Mouse (Mus musculus): Measurements from ENCODE around the gene Pbxip1. TPM values are rescaled to one million over a fixed set of nuclear protein-coding genes. Genes with fewer than 3 reads are reported as not detected.

Pbxip1 gene
- polyA plus RNA-seq, 1 experiment from 2014 or later = 7.4 TPM

- peak overlapping the region; percentile 85 for H3K27ac ChIP-seq (replicated peaks)
- ATAC-seq (ENCODE audit: insufficient read depth) = peak; percentile 85
- peak overlapping the region; percentile 91 for H3K4me2 ChIP-seq
- H3K9me3 ChIP-seq (replicated peaks) = no peaks in the 10 kb centered on the region
- peak overlapping the region; percentile 69 for H3K9ac ChIP-seq
- no peaks in the 10 kb centered on the region for H3K36me3 ChIP-seq (replicated peaks)
- H3K27me3 ChIP-seq = no peaks in the 10 kb centered on the region
- under 1% methylated on average over 34 of the region's 36 CpGs for WGBS (ENCODE audit: insufficient replicate concordance)
- peak overlapping the region; percentile 74 for H3K4me3 ChIP-seq (replicated peaks)
- peaks cover 38% of the 10 kb centered on the region for H3K4me1 ChIP-seq (replicated peaks)
Measured at GRCm38 (mm10) chr3:89458965-89459807, 22.7 kb downstream of the Pbxip1 start.

GRCm38 (mm10) chr3:89468268-89468667 lies 31.8 kb downstream of the Pbxip1 start:
- WGBS (ENCODE audit: insufficient replicate concordance) = 51% methylated on average over 4 of the region's 4 CpGs
- no peaks in the 10 kb centered on the region for H3K4me1 ChIP-seq (replicated peaks)
- no peak for ATAC-seq (ENCODE audit: insufficient read depth)

GRCm38 (mm10) chr3:89472280-89472679 lies 35.8 kb downstream of the Pbxip1 start:
- ATAC-seq (ENCODE audit: insufficient read depth) = no peak
- WGBS (ENCODE audit: insufficient replicate concordance) = 31% methylated on average over 7 of the region's 7 CpGs
- Histone ChIP-seq H3K9me3 (replicated peaks) (no peaks in the 10 kb centered on the region), H3K4me1 (replicated peaks) (no peaks in the 10 kb centered on the region), H3K9ac (no peak overlapping the region), H3K36me3 (replicated peaks) (peaks cover 17% of the 10 kb centered on the region; the same call in 1 of the 2 replicates), H3K27ac (replicated peaks) (no peak overlapping the region), H3K4me2 (no peak overlapping the region), H3K4me3 (replicated peaks) (no peak overlapping the region), H3K27me3 (no peaks in the 10 kb centered on the region)

More at GRCm38 (mm10) chr3:89468268-89468667, 31.8 kb downstream of the Pbxip1 start:
- H3K9ac ChIP-seq = no peak overlapping the region
- no peak overlapping the region for H3K4me3 ChIP-seq (replicated peaks)
- no peaks in the 10 kb centered on the region for H3K9me3 ChIP-seq (replicated peaks)
- no peak overlapping the region for H3K27ac ChIP-seq (replicated peaks)
- no peaks in the 10 kb centered on the region for H3K27me3 ChIP-seq
- peaks cover 18% of the 10 kb centered on the region; the same call in 1 of the 2 replicates for H3K36me3 ChIP-seq (replicated peaks)
- H3K4me2 ChIP-seq = no peak overlapping the region

- H3K36me3 ChIP-seq (replicated peaks) = 0 out of 2 replicates have a peak, but pooled peaks cover 4% of the 10 kb centered on the region
- H3K9ac ChIP-seq = no peak overlapping the region
- H3K27ac ChIP-seq (replicated peaks) = no peak overlapping the region
- no peaks in the 10 kb centered on the region for H3K9me3 ChIP-seq (replicated peaks)
- 33% methylated on average over 6 of the region's 6 CpGs for WGBS (ENCODE audit: insufficient replicate concordance)
- H3K27me3 ChIP-seq = no peaks in the 10 kb centered on the region
- no peak for ATAC-seq (ENCODE audit: insufficient read depth)
- H3K4me3 ChIP-seq (replicated peaks) = no peak overlapping the region
- no peaks in the 10 kb centered on the region for H3K4me1 ChIP-seq (replicated peaks)
- no peak overlapping the region for H3K4me2 ChIP-seq
Measured at GRCm38 (mm10) chr3:89473838-89474237, 37.3 kb downstream of the Pbxip1 start.

- WGBS (ENCODE audit: insufficient replicate concordance) = 67% methylated on average over 6 of the region's 6 CpGs
- no peak overlapping the region for H3K27ac ChIP-seq (replicated peaks)
- H3K4me3 ChIP-seq (replicated peaks) = no peak overlapping the region
- H3K4me1 ChIP-seq (replicated peaks) = no peaks in the 10 kb centered on the region
- H3K36me3 ChIP-seq (replicated peaks) = no peaks in the 10 kb centered on the region
- no peaks in the 10 kb centered on the region for H3K27me3 ChIP-seq
- no peak overlapping the region for H3K9ac ChIP-seq
- H3K4me2 ChIP-seq = no peak overlapping the region
- ATAC-seq (ENCODE audit: insufficient read depth) = no peak
- H3K9me3 ChIP-seq (replicated peaks) = no peaks in the 10 kb centered on the region
Measured at GRCm38 (mm10) chr3:89479055-89479454, 42.5 kb downstream of the Pbxip1 start.

- Histone ChIP-seq H3K27me3 (peaks cover 6% of the 10 kb centered on the region), H3K9me3 (replicated peaks) (no peaks in the 10 kb centered on the region), H3K9ac (no peak overlapping the region), H3K4me2 (no peak overlapping the region), H3K36me3 (replicated peaks) (no peaks in the 10 kb centered on the region), H3K27ac (replicated peaks) (no peak overlapping the region), H3K4me3 (replicated peaks) (no peak overlapping the region), H3K4me1 (replicated peaks) (no peaks in the 10 kb centered on the region; the same call in 1 of the 2 replicates)
- no peak for ATAC-seq (ENCODE audit: insufficient read depth)
- 40% methylated on average over 2 of the region's 2 CpGs for WGBS (ENCODE audit: insufficient replicate concordance)
Measured at GRCm38 (mm10) chr3:89481488-89481887, 45.0 kb downstream of the Pbxip1 start.

- Histone ChIP-seq H3K9me3 (replicated peaks) (no peaks in the 10 kb centered on the region), H3K36me3 (replicated peaks) (no peaks in the 10 kb centered on the region), H3K4me3 (replicated peaks) (no peak overlapping the region), H3K4me1 (replicated peaks) (no peaks in the 10 kb centered on the region; the same call in 1 of the 2 replicates), H3K27me3 (peaks cover 12% of the 10 kb centered on the region), H3K9ac (no peak overlapping the region), H3K27ac (replicated peaks) (no peak overlapping the region), H3K4me2 (no peak overlapping the region)
- 54% methylated on average over 5 of the region's 5 CpGs for WGBS (ENCODE audit: insufficient replicate concordance)
- no peak for ATAC-seq (ENCODE audit: insufficient read depth)
Measured at GRCm38 (mm10) chr3:89482249-89482648, 45.7 kb downstream of the Pbxip1 start.

- ATAC-seq (ENCODE audit: insufficient read depth) = peak; percentile 44
- 18% methylated on average over 24 of the region's 24 CpGs for WGBS (ENCODE audit: insufficient replicate concordance)
- H3K9ac ChIP-seq = no peak overlapping the region
Measured at GRCm38 (mm10) chr3:89484766-89485524, 48.4 kb downstream of the Pbxip1 start.

GRCm38 (mm10) chr3:89486111-89486510 lies 49.6 kb downstream of the Pbxip1 start:
- WGBS (ENCODE audit: insufficient replicate concordance) = 75% methylated on average over 8 of the region's 8 CpGs
- Histone ChIP-seq H3K9me3 (replicated peaks) (no peaks in the 10 kb centered on the region), H3K27me3 (peaks cover 20% of the 10 kb centered on the region), H3K9ac (no peak overlapping the region), H3K4me1 (replicated peaks) (no peaks in the 10 kb centered on the region; the same call in 1 of the 2 replicates), H3K4me2 (no peak overlapping the region), H3K4me3 (replicated peaks) (no peak overlapping the region), H3K27ac (replicated peaks) (no peak overlapping the region), H3K36me3 (replicated peaks) (no peaks in the 10 kb centered on the region)
- no peak for ATAC-seq (ENCODE audit: insufficient read depth)

More at GRCm38 (mm10) chr3:89484766-89485524, 48.4 kb downstream of the Pbxip1 start:
- Histone ChIP-seq H3K36me3 (replicated peaks) (no peaks in the 10 kb centered on the region), H3K4me3 (replicated peaks) (no peak overlapping the region), H3K9me3 (replicated peaks) (no peaks in the 10 kb centered on the region), H3K27me3 (peaks cover 18% of the 10 kb centered on the region), H3K4me1 (replicated peaks) (no peaks in the 10 kb centered on the region; the same call in 1 of the 2 replicates), H3K27ac (replicated peaks) (no peak overlapping the region), H3K4me2 (peak overlapping the region; percentile 54)

GRCm38 (mm10) chr3:89486916-89487702 lies 50.6 kb downstream of the Pbxip1 start:
- no peaks in the 10 kb centered on the region; the same call in 1 of the 2 replicates for H3K4me1 ChIP-seq (replicated peaks)
- H3K4me3 ChIP-seq (replicated peaks) = no peak overlapping the region
- no peak for ATAC-seq (ENCODE audit: insufficient read depth)
- H3K9me3 ChIP-seq (replicated peaks) = no peaks in the 10 kb centered on the region
- H3K36me3 ChIP-seq (replicated peaks) = no peaks in the 10 kb centered on the region
- 58% methylated on average over 20 of the region's 20 CpGs for WGBS (ENCODE audit: insufficient replicate concordance)
- H3K4me2 ChIP-seq = no peak overlapping the region
- no peak overlapping the region for H3K9ac ChIP-seq
- H3K27ac ChIP-seq (replicated peaks) = no peak overlapping the region
- H3K27me3 ChIP-seq = peaks cover 20% of the 10 kb centered on the region

All from liver, embryonic 15.5 days (tissue).